Mouse (Mus musculus): Measurements from ENCODE around the gene Mcam.

DNA sequence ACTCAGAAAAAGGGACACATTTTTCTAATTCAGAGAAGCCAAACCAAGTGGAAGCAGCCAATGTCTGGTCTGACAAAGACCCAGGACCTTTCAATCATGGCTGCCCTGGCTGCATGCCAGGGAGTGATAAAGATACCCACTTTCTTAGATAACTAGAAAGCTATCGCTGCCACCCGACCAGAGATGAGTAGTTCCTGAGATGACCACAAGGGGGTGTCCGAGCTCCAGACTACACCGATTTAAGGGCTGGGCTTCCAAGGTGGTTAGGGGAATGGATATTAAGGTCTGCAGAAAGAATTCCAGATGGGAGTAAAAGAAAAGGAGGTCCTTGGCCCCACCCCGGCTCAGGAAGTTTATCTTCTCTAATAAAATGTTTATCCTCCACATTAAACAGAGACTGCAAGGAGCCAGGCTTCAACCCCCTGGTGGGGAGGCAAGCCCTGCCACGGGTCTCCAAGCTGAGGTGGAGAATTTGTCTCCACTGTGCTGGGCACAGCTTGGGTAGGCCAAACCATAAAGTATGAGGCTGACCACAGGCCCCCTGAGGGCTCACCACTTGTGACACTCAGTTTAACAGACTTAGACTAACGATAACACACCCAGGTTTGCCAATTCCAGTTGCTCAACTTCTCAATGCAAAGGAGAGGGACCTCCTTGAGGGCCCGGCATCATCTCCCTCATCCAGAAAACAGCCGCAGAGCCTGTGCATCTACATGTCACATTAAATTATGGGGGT is 24.7 kb upstream of the Mcam start:
- no peak for TF ChIP-seq FLI1 (IDR thresholded peaks at IDR 0.05; ENCODE audit: low read length)
- TF ChIP-seq GATA1 (IDR thresholded peaks at IDR 0.05; ENCODE audit: borderline replicate concordance, low read length) = no peak

All from megakaryocyte, embryonic 14.5 days (primary cell).